Mouse (Mus musculus) CD4-positive, CD25-positive, alpha-beta regulatory T cell, adult 4 months (primary cell): Measurements from ENCODE around the gene Aasdhppt. TPM values are rescaled to one million over a fixed set of nuclear protein-coding genes. Genes with fewer than 3 reads are reported as not detected.

Experiments
- ATAC-seq: one replicate; pipeline ENCODE4 v1.8.0; 2017
- polyA plus RNA-seq, 2 experiments: library from polyadenylated mRNA; unstranded; fragments of 100-300 nt; shearing (Covaris generic); gene quantifications; one replicate each; pipeline ENCODE4 v1.2.1; 2017

The Aasdhppt gene
- 10 to 100 TPM; 29.3 to 32.5 TPM for polyA plus RNA-seq

DNA sequence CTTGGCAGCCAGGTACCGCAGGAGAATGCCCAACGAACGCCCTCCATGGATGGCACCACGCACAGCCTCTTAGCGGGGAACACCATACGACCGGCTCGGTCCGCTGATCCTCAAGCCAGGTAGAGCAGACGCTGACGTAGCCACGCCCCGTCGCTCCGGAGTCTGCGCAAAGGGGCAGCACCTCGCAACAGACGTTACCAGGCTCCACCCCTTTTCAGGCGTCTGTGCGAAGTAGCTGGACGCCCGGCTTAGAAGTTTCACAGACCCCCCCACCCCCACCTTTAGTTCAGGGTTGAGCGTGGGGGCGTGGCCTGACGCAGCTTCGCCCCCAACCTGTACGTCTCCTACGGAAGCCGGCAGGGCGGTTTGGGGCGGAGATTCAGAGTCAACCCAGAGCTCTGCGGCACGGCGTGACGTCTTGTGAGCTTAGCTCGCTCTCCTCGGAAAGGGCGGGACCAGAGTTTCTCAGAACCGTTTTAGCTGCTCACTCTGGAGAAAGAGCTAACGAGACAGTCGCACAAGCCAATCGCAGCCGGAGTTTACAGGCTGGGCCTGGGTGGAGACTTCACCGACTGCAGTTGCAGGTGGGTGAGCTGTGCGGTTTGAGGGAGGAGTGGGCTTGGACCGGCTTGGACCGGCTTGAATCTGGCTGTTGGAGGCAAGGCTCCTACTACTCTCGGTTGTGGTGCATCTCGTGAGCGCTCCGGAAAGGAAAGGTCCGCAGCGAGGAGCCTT is at the start of gene Aasdhppt, which contains the start of gene Kbtbd3:
TSS of gene Aasdhppt (minus strand) at position 121 of the 735 bp plus-strand sequence.
TSS of gene Kbtbd3 (plus strand) at position 483 of the 735 bp plus-strand sequence.
- peak; percentile 86 for ATAC-seq

DNA sequence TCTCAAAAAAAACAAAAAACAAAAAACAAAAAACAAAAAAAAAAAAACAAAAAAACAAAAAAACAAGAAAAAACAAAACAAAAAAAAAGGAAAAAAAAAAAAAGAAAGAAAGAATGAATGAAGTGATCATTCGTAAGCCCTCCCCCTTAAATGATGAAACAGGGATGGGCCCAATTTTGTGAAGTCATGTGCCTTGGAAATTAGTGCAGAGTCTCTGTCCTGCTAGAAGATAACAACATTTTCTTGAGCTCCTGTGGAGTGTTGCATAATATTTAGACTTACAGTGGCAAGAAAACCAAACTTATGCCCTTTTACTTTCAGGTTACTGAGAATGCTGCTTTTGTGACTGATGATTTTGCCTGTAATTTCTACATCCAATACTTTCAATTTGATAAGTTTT is 43.9 kb upstream of the Aasdhppt start:
- ATAC-seq: no peak

DNA sequence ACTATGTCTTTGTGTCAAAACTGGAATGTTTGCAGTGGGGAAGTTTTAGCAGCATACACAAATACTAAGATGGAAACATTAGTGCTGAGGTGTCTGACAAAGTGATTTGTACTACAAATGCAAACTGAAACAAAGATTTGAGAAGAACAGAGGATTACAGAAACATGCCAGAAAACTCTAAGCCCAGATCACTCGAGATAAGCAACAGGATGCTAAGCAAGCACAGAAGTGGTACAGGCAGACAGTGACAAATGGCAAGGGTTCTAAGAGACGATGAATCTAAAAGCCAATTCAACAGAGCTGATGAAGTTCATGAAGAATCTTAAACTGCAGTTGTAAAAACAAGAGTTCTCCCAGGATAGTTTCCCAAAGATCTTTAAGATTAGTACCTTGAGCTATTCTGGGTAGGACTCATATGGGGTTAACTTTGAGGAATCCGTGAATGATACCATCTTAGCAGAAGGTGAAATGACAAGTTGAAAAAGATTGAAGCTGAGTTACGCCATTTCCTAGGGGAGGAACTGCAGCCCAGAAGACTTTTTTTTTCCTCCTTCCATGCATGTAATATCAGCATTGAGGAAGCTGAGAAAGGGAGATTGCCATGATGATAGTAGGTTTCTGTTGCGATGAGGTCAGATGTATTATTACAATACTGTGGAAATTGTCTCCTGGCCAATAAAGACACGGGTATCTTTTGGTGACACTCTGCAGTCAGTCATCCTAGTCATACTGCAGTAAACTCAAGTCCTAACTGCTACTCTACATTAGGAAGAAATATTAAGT is 9.9 kb upstream of the Aasdhppt start:
- peak; percentile 53 for ATAC-seq

DNA sequence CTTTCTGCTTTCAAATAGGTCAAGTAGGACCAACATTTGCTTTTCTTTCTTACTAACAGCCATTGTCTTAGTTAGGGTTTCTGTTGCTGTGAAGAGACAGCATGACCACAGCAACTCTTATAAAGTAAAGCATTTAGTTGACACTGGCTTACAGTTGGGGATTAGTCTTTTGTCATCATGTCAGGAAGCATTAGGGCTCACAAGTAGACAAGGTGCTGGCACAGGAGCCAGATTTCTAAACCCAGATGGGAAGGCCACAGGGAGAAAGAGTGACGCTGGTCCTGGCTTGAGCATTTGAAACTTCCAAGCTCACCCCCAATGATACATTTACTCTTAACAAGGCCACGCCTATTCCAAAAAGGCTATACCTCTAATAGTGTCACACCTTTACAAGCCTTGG is 6.5 kb upstream of the Aasdhppt start:
- ATAC-seq: no peak

DNA sequence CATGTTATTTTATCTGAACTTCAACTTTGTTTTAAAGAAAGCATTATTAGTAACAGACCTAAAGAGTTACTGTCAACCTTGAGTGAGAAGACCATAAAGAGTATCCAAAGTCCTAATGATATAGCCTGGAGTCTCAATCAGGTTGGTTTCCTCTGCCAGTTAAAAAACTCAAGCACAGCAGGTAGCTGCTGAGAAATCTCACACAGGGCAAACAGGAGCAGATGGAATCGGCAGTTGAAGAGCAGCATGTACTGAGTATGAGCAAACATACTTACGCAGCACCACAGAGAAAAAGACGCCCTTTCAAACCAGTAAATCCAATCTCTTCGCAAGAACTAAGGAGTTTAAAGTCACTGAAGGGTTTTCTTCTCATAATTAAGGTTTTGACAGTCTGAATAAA is 4.7 kb upstream of the Aasdhppt start:
- no peak for ATAC-seq

DNA sequence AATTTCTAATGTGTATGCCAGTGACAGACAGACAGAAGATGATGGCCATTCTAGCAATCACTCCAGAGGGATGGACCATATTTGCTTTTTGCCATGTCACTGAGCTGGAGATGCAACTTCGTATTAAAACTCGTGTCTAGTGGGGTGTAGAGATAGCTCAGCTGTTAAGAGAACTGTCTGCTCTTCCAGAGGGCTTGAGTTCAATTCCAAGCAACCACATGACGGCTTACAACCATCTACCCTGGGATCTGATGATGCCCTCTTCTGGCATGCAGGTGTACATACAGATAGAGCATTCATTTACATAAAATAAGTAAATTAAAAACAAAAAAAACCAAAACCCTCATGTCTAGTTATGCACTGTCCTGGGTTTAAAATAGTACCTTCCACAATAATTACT is 1.9 kb upstream of the Aasdhppt start:
- ATAC-seq: no peak

DNA sequence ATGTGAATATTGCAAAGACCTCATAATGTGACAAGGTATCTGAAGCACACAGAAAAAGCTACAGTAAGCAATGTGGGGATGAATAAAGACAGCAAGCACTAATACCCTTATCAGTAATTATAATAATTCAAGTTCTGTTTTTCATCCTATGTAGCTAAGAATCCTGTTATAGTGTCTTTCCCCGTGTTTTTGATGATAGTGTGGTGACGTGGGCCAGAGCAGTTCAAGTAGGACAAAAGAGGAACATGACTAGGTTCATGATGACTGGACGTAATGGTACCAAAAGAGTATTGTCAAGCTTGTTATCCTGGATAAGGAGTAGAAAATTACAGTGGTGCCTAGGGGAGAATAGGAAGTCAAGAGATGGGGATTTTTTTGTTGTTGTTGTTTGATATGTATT is 1.4 kb upstream of the Aasdhppt start:
- no peak for ATAC-seq

DNA sequence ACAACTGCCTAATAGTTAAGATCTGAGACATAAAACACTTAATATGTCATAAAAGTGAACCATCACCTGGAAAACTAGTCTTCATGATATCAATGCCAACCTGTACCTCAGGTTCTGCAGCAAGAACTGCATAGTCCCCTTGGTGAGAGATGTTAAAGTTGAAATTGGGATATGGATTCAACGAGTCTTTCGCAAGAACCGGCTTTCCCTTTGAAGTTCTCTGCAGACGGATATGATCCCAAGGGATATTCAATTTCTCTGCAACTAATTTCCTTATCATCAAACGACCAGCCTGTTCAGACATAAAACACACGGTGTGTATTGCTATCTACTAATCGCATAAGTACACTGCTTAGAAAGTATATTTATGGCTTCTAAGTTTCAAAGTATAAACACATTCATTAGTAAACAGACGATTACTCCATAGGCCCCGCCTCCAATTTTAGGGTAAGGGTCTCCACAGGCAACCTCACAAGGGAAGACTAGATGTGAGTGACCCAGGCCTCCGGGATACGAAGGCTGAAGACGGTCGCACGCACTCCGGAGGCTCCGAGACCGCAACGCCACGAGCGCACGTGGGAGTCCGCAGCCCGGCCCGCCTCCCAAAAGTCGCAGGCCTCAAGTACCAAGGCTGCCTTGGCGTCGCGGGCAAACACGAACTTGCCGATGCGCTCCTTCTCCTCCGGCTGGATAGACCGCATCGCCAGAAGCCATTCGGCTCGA is 482 bp downstream of the Aasdhppt start:
- ATAC-seq: peak; percentile 35

DNA sequence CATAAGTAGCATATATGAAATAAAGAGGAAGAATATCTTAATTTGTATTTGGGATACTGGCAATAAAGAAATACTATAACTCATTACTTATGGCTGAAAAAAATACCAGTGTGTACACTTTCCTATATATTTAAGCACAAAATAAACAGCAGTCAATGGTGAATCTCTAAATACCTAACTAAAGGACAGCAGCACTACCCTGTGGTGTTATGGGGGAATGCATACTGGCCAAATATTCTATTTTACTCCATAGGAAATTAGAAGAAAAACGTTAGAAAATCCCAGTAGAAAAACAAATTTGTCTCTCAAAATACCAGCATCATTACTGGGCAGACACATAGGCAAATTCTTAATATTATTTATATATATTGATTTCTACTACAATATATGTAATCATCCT is 4.4 kb downstream of the Aasdhppt start:
- no peak for ATAC-seq

DNA sequence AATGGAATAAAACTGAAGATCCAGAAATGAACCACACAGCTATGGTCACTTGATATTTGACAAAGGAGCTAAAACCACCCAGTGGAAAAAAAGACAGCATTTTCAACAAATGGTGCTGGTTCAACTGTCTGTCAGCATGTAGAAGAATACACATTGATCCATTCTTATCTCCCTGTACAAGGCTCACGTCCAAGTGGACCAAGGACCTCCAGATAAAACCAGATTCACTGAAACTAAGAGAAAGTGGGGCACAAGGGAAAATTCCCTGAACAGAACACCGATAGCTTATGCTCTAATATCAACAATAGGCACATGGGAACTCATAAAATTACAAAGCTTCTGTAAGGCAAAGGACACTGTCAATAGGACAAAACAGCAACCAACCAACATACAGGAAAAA is 8.8 kb downstream of the Aasdhppt start:
- no peak for ATAC-seq

DNA sequence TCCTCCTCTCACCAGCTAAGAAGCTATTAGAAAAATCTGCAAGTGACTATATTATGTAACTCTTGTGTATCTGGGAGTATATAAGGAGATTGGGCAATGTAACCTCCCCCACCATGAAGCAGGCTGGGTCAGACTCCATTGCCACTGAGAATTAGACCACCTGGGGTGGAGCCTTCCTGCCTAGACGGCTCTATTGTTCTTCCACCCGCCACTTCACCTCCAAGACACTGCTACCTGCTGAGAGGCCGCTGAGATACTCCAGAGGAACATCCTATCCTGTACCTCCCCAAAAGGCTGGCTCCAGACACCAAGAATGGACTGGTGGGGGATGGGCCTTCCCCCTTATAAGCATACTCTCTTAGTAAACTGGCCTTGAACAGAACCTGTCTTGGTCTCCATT is 25.4 kb downstream of the Aasdhppt start:
- no peak for ATAC-seq

DNA sequence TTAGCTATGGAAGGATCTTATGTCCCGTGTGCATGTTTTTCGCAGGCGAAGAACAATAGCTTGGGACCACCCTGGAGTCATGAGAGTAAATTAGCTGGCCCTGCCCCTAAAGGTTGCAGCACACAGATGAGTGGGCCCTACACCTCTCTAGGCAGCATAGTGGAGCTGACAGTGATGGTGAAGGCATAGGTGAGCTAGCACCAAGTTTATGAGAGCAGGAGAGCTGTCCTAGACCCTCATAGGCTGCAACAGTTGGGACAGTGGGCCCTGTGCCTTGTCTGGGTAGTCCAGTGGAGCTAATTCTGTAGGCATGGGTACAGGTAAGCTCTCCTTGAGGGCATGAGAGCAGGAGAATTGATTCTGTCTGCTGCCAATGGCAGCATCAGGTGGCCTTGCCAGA is 42.4 kb downstream of the Aasdhppt start:
- ATAC-seq: no peak

DNA sequence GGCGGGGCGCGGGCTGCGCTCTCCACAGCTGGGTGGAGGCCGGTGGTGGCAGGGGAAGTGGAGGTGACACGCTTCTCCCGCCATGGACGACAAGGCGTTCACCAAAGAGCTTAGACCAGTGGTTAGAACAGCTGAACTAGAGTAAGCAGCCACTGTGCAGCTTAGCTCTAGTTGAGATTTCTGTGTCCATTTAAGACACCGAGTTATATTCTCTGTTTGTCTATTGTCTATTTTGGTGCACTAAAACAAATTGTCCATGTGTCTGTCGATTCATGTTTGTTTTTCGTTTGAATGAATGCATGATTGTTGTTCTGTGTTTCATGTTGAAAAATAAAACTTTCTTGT is 48.6 kb downstream of the Aasdhppt start:
- no peak for ATAC-seq

DNA sequence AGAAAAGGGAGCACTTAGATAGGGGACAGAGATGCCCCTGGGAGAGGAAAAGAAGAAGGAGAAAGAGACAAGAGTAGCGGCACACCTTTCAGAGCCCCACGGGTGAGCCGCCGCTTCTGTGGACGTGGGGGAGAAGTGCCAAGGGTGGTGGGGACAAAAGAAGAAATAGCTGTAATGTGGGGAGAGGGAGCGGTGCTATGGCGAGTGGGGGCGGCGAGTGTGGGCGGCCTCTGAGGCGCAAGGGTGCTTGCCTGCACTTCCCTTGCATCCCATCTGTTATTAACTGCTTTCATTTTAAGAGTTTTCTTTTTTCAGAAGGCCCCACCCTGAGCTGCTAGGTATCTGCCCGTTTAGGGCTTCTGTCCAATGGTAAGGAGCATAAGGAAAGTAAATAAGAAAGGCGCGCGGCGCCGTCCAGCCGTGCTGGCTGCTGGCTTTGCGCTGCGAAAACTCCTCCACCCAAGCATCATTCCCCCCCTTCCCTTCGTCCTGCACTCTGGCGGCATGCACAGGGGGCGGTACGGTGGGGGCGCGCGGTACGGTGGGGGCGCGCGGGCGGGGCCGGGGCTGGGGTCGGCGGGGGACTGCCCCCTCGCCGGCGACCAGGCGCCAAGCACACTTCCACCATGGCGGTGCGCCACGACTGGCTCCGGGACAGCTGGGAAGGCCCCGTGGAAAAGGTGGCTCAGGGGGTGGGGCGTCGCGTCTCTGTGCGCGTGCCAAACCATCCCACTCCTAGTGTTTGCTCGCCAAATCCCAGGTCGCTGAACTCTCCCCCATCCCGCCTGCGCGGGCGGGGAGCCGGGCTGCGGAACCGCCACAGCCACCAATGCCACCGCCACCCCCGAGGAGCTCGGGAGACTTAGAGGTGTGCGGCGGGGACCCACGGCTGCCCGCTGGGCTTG is 49.2 kb downstream of the Aasdhppt start:
- no peak for ATAC-seq

DNA sequence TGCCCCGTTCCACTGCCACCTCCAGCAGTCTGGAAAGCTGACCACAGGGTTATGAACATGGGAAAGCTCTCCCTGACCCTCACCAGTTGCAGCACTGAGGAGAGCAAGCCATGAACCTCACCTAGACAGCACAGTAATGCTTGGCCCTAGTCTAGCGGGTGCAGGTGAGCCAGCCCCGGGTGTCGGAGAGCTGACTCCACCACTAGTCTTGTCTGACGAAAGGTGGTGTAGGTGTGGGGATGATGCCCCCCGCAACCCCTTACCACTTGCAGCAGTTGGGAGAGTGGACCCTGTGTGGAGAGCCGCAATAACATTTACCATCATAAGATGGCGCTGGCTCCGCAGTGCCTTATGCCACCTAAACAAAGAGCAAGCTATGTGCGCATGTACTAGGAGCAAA is 50.2 kb downstream of the Aasdhppt start:
- no peak for ATAC-seq

Other genes with a start within 250 kb of the Aasdhppt start
- 10 to 100 TPM; 11.2 to 16.1 TPM for gene Kbtbd3, start 362 bp upstream of the Aasdhppt start, polyA plus RNA-seq
- 10 to 100 TPM; 21.4 to 22.0 TPM for gene Msantd4, start 67.1 kb upstream of the Aasdhppt start, polyA plus RNA-seq